Mouse (Mus musculus) cortical plate, adult 2 months (tissue): Measurements from ENCODE around the gene F10.

Experiments
- CTCF ChIP-seq: fragments of 200-500 bp; IDR thresholded peaks from 2 replicates; pipeline ENCODE4 v1.5.1; 2011; ENCODE audit warnings: mild to moderate bottlenecking, control low read depth, low read length; ENCODE audit not compliant: insufficient read depth; ENCODE audit errors: extremely low read depth
- POLR2A ChIP-seq: fragments of 200-500 bp; IDR thresholded peaks from 2 replicates; pipeline ENCODE4 v1.6.1; 2011; ENCODE audit warnings: mild to moderate bottlenecking, low read length, control low read depth; ENCODE audit not compliant: insufficient read depth; ENCODE audit errors: extremely low read depth

DNA sequence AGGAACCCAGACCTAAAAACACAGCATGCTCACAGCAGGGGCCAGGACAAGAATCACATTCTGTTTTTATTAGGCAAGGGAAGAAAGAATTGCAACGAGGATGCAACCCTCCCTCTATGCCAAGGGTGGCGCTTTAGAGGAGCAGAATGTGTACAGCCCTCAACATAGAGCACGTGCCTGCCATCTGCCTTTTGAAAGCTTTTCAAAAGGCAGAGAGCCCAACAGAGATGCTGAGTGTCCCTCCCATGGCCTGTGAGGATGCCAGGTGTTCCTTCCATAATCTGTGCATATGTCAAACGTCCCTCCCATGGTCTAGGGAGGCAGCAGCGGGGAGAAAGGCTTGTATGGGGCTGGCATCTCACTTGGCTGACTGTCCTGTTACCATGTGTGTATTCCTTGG is 10.5 kb downstream of the F10 start:
- TF ChIP-seq CTCF (no peak), POLR2A (no peak)
